Mouse (Mus musculus): ENCODE measurements around the gene Olfr654. TPM values are rescaled to one million over a fixed set of nuclear protein-coding genes. Genes with fewer than 3 reads are reported as not detected.

Olfr654 gene
- polyA plus RNA-seq, 1 experiment from 2014 or later, result not detected

DNA sequence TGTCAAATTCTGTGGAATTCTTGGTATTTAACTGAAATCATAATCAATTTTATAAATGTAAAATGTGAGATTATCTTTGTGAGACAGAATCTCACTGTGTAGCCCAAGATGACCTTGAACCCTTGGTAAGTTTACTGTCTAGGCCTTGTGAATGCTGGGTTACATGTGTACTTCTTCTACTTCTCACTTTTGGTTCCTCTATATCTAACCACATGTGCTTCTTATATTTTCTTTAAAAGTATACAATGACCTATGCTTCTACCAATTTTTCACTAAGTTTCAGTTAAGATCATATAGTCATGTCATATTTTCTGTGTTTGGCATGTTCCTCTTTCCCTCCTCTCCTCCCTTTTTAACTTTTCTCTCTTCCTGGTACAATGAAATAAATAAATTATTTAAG, 17.9 kb downstream of the Olfr654 start:
- Histone ChIP-seq H3K4me3 (replicated peaks; ENCODE audit: low read length) (no peak overlapping the region), H3K27ac (ENCODE audit: low read length) (no peak overlapping the region), H3K9ac (replicated peaks; ENCODE audit: low read depth, low read length) (no peak overlapping the region), H3K4me2 (ENCODE audit: low read length) (no peak overlapping the region), H3K27me3 (replicated peaks; ENCODE audit: control insufficient read depth, insufficient read depth, low read length) (no peaks in the 10 kb centered on the region), H3K9me3 (ENCODE audit: control insufficient read depth, low read length) (no peaks in the 10 kb centered on the region), H3K36me3 (ENCODE audit: control insufficient read depth, insufficient read depth) (no peaks in the 10 kb centered on the region), H3K4me1 (replicated peaks; ENCODE audit: control insufficient read depth, insufficient read depth, low read length) (no peaks in the 10 kb centered on the region)
- no peak for ATAC-seq

DNA sequence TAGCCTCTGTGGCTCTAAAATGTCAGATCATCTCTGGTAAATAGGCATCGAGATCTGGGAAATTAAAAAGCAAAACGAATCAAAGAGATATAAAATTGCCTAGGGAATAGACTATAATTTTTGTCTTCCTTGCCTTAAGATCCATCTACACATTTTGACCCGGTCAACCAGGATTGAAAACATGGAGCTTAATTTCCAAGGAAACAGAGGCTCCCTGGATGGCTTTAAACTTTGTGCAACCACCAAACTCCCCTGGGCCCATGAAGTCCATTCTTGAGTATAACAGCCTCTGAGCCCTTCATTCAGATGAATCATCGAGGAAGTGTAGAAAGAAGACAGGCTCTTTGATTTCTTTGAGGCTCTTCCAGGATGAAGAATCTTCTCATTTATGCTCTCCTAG, 26.8 kb downstream of the Olfr654 start, which contains the start of gene Olfr656:
Gene Olfr656, plus strand, starts transcription at position 301 of the 400 bp plus-strand sequence.
- 78% methylated on average over 4 of the region's 4 CpGs for WGBS
- H3K27me3 ChIP-seq (replicated peaks; ENCODE audit: control insufficient read depth, insufficient read depth, low read length), result no peaks in the 10 kb centered on the region

DNA sequence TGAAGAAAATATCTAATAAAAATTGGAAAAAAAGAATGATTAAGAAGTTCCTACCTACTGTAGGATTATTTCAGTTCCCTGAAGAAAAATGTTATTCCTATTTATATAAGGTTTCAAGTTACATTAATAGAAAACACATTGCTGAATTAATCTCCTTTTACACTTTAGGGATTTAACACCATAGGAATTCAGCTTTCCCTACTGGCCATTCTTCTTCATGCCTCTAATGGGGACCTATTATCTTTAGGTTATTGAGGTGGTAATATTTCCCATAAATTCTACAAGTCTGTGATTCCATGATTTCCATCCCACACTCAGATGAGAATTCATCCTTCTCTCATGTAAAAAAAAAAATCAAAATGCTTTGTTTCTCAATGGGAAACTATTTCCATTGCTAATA, 37.7 kb downstream of the Olfr654 start, which contains the start of gene Olfr657:
Gene Olfr657, plus strand, starts transcription at position 301 of the 400 bp plus-strand sequence.
- Histone ChIP-seq H3K27me3 (replicated peaks; ENCODE audit: control insufficient read depth, insufficient read depth, low read length) (no peaks in the 10 kb centered on the region), H3K36me3 (ENCODE audit: control insufficient read depth, insufficient read depth) (no peaks in the 10 kb centered on the region), H3K4me2 (ENCODE audit: low read length) (no peak within 1 kb of the TSS), H3K4me1 (replicated peaks; ENCODE audit: control insufficient read depth, insufficient read depth, low read length) (no peaks in the 10 kb centered on the region), H3K9ac (replicated peaks; ENCODE audit: low read depth, low read length) (no peak within 1 kb of the TSS), H3K9me3 (ENCODE audit: control insufficient read depth, low read length) (no peaks in the 10 kb centered on the region), H3K4me3 (replicated peaks; ENCODE audit: low read length) (no peak within 1 kb of the TSS), H3K27ac (ENCODE audit: low read length) (no peak within 1 kb of the TSS)
- no peak for ATAC-seq

More for the DNA sequence above, 26.8 kb downstream of the Olfr654 start, which contains the start of gene Olfr656:
- no peaks in the 10 kb centered on the region for H3K9me3 ChIP-seq (ENCODE audit: control insufficient read depth, low read length)
- no peak within 1 kb of the TSS for H3K4me2 ChIP-seq (ENCODE audit: low read length)
- H3K4me1 ChIP-seq (replicated peaks; ENCODE audit: control insufficient read depth, insufficient read depth, low read length), result no peaks in the 10 kb centered on the region
- H3K4me3 ChIP-seq (replicated peaks; ENCODE audit: low read length), result no peak within 1 kb of the TSS
- ATAC-seq, result no peak
- H3K36me3 ChIP-seq (ENCODE audit: control insufficient read depth, insufficient read depth), result no peaks in the 10 kb centered on the region
- no peak within 1 kb of the TSS for H3K27ac ChIP-seq (ENCODE audit: low read length)
- no peak within 1 kb of the TSS for H3K9ac ChIP-seq (replicated peaks; ENCODE audit: low read depth, low read length)

Other genes with a start within 250 kb of the Olfr654 start
- gene Trim12c, start 233.7 kb upstream of the Olfr654 start, polyA plus RNA-seq (2015; fragmentation: Nextera tagmentation; extraction: Ambion mirVana), result 1.1 and 1.2 TPM in 2 replicates
- not detected in 2 replicates for gene Trim30b, start 217.1 kb upstream of the Olfr654 start, polyA plus RNA-seq (2015; fragmentation: Nextera tagmentation; extraction: Ambion mirVana)
- not detected in 2 replicates for gene Trim30c, start 186.2 kb upstream of the Olfr654 start, polyA plus RNA-seq (2015; fragmentation: Nextera tagmentation; extraction: Ambion mirVana)
- gene Trim30a, start 121.8 kb upstream of the Olfr654 start, polyA plus RNA-seq (2015; fragmentation: Nextera tagmentation; extraction: Ambion mirVana), result 0.42 and 0.70 TPM in 2 replicates
- gene Trim30d, start 79.2 kb upstream of the Olfr654 start, polyA plus RNA-seq (2015; fragmentation: Nextera tagmentation; extraction: Ambion mirVana), result 0.15 and 0.42 TPM in 2 replicates
- not detected in 2 replicates for gene Olfr651, start 36.9 kb upstream of the Olfr654 start, polyA plus RNA-seq (2015; fragmentation: Nextera tagmentation; extraction: Ambion mirVana)
- not detected in 2 replicates for gene Olfr652, start 26.1 kb upstream of the Olfr654 start, polyA plus RNA-seq (2015; fragmentation: Nextera tagmentation; extraction: Ambion mirVana)
- not detected in 2 replicates for gene Olfr653, start 9.7 kb upstream of the Olfr654 start, polyA plus RNA-seq (2015; fragmentation: Nextera tagmentation; extraction: Ambion mirVana)
- not detected in 2 replicates for gene Olfr655, start 14.8 kb downstream of the Olfr654 start, polyA plus RNA-seq (2015; fragmentation: Nextera tagmentation; extraction: Ambion mirVana)
- gene Olfr656, start 26.9 kb downstream of the Olfr654 start, polyA plus RNA-seq (2015; fragmentation: Nextera tagmentation; extraction: Ambion mirVana), result not detected in 2 replicates
- gene Olfr657, start 37.8 kb downstream of the Olfr654 start, polyA plus RNA-seq (2015; fragmentation: Nextera tagmentation; extraction: Ambion mirVana), result not detected in 2 replicates
- gene Olfr658, start 60.3 kb downstream of the Olfr654 start, polyA plus RNA-seq (2015; fragmentation: Nextera tagmentation; extraction: Ambion mirVana), result 0.09 TPM in 1 of 2 replicates, not detected in the other
- gene Olfr659, start 79.7 kb downstream of the Olfr654 start, polyA plus RNA-seq (2015; fragmentation: Nextera tagmentation; extraction: Ambion mirVana), result not detected in 2 replicates
- not detected in 2 replicates for gene Olfr661, start 99.5 kb downstream of the Olfr654 start, polyA plus RNA-seq (2015; fragmentation: Nextera tagmentation; extraction: Ambion mirVana)
- gene Usp17le, start 190.4 kb downstream of the Olfr654 start, polyA plus RNA-seq (2015; fragmentation: Nextera tagmentation; extraction: Ambion mirVana), result not detected in 2 replicates